Mouse (Mus musculus): ENCODE results near the gene Rngtt. TPM values are rescaled to one million over a fixed set of nuclear protein-coding genes. Genes with fewer than 3 reads are reported as not detected.
A peak's percentile ranks its signal among the peaks of the same experiment; 100 is the strongest.
"Not testable (repeated sequence)": the region's sequence is repeated elsewhere in the genome, so short reads cannot be mapped to it uniquely, and the experiment has no call there.

The Rngtt gene
- total RNA-seq, 2 experiments from 2014 or later = 17.6 to 19.8 TPM

- DNase-seq (ENCODE audit: extremely low spot score in 1 of 2, low spot score in 2 of 2) = no peak
- intact Hi-C loops (cut with DNase I) = no loop called here
These were observed 7.1 kb upstream of the Rngtt start for GRCm38 (mm10) chr4:33303057-33303456.

GRCm38 (mm10) chr4:33307146-33307545 lies 3.0 kb upstream of the Rngtt start:
- DNase-seq (ENCODE audit: extremely low spot score in 1 of 2, low spot score in 2 of 2) = no peak
- intact Hi-C loops (cut with DNase I) = no loop called here

GRCm38 (mm10) chr4:33310840-33311437 lies 828 bp downstream of the Rngtt start:
- DNase-seq (ENCODE audit: extremely low spot score in 1 of 2, low spot score in 2 of 2) = no peak
- intact Hi-C loops (cut with DNase I) = no loop called here

- intact Hi-C loops (cut with DNase I); DNase-seq (ENCODE audit: extremely low spot score in 1 of 2, low spot score in 2 of 2): not testable (repeated sequence)
These were observed 4.0 kb downstream of the Rngtt start for GRCm38 (mm10) chr4:33314150-33314549.

- intact Hi-C loops (cut with DNase I) = no loop called here
- no peak for DNase-seq (ENCODE audit: extremely low spot score in 1 of 2, low spot score in 2 of 2)
These were observed 5.7 kb downstream of the Rngtt start for GRCm38 (mm10) chr4:33315840-33316239.

- intact Hi-C loops (cut with DNase I) = no loop called here
- DNase-seq (ENCODE audit: extremely low spot score in 1 of 2, low spot score in 2 of 2) = no peak
These were observed 21.0 kb downstream of the Rngtt start for GRCm38 (mm10) chr4:33331147-33331546.

GRCm38 (mm10) chr4:33332956-33333455 lies 22.9 kb downstream of the Rngtt start:
- no peak for DNase-seq (ENCODE audit: extremely low spot score in 1 of 2, low spot score in 2 of 2)
- intact Hi-C loops (cut with DNase I) = no loop called here

GRCm38 (mm10) chr4:33337999-33338398 lies 27.9 kb downstream of the Rngtt start:
- DNase-seq (ENCODE audit: extremely low spot score in 1 of 2, low spot score in 2 of 2) = no peak
- intact Hi-C loops (cut with DNase I) = no loop called here

- no peak for DNase-seq (ENCODE audit: extremely low spot score in 1 of 2, low spot score in 2 of 2)
- intact Hi-C loops (cut with DNase I) = no loop called here
These were observed 33.0 kb downstream of the Rngtt start for GRCm38 (mm10) chr4:33342877-33343731.

- intact Hi-C loops (cut with DNase I) = no loop called here
- no peak for DNase-seq (ENCODE audit: extremely low spot score in 1 of 2, low spot score in 2 of 2)
These were observed 33.6 kb downstream of the Rngtt start for GRCm38 (mm10) chr4:33343732-33344057.

- intact Hi-C loops (cut with DNase I) = no loop called here
- DNase-seq (ENCODE audit: extremely low spot score in 1 of 2, low spot score in 2 of 2) = no peak
These were observed 53.3 kb downstream of the Rngtt start for GRCm38 (mm10) chr4:33363451-33363850.

GRCm38 (mm10) chr4:33374916-33375315 lies 64.8 kb downstream of the Rngtt start:
- DNase-seq (ENCODE audit: extremely low spot score in 1 of 2, low spot score in 2 of 2) = no peak
- intact Hi-C loops (cut with DNase I) = no loop called here

GRCm38 (mm10) chr4:33377642-33378041 lies 67.5 kb downstream of the Rngtt start:
- intact Hi-C loops (cut with DNase I) = no loop called here
- DNase-seq (ENCODE audit: extremely low spot score in 1 of 2, low spot score in 2 of 2) = no peak

- intact Hi-C loops (cut with DNase I) = no loop called here
- no peak for DNase-seq (ENCODE audit: extremely low spot score in 1 of 2, low spot score in 2 of 2)
These were observed 68.8 kb downstream of the Rngtt start for GRCm38 (mm10) chr4:33378894-33379293.

- intact Hi-C loops (cut with DNase I) = no loop called here
- DNase-seq (ENCODE audit: extremely low spot score in 1 of 2, low spot score in 2 of 2) = no peak
These were observed 78.8 kb downstream of the Rngtt start for GRCm38 (mm10) chr4:33388899-33389298.

GRCm38 (mm10) chr4:33390660-33391059 lies 80.5 kb downstream of the Rngtt start:
- peak in 1 of 2 experiments; percentile 44 for DNase-seq (ENCODE audit: extremely low spot score in 1 of 2, low spot score in 2 of 2)

GRCm38 (mm10) chr4:33393437-33393836 lies 83.3 kb downstream of the Rngtt start:
- intact Hi-C loops (cut with DNase I) = loop anchor here (10.0 kb wide), 1 partner anchor 191 kb away; no protein-coding TSS in a partner anchor
- peak in 1 of 2 experiments; percentile 31 for DNase-seq (ENCODE audit: extremely low spot score in 1 of 2, low spot score in 2 of 2)

More at GRCm38 (mm10) chr4:33390660-33391059, 80.5 kb downstream of the Rngtt start:
- intact Hi-C loops (cut with DNase I) = loop anchor here (10.0 kb wide), 1 partner anchor 194 kb away; no protein-coding TSS in a partner anchor

GRCm38 (mm10) chr4:33396222-33397176 lies 86.4 kb downstream of the Rngtt start:
- peak; percentile 79 to 84 for DNase-seq (ENCODE audit: extremely low spot score in 1 of 2, low spot score in 2 of 2)
- intact Hi-C loops (cut with DNase I) = loop anchor here (5.0 to 10.0 kb wide), 3 partner anchors 188 to 976 kb away; no protein-coding TSS in a partner anchor
